Mouse (Mus musculus) spleen, adult 2 months (tissue): ENCODE results near the gene Syce1l. TPM values are rescaled to one million over a fixed set of nuclear protein-coding genes. Genes with fewer than 3 reads are reported as not detected.

Source experiments
- DNase-seq, 2 experiments: peaks; one replicate each; pipeline versions ENCODE4 v3.0.0 to v3.0.0-alpha.2; 2012 to 2021; ENCODE audit warnings: low spot score in 2 of 2, low read depth in 1 of 2
- H3K27ac ChIP-seq: fragments of 200-500 bp; 2 replicates; pipeline ENCODE4 v1.5.1; 2012; ENCODE audit warnings: low read length, inconsistent platforms; ENCODE audit not compliant: insufficient read depth
- H3K27me3 ChIP-seq: fragments of 200-500 bp; 2 replicates; pipeline ENCODE4 v1.6.1; 2012; ENCODE audit warnings: mild to moderate bottlenecking, moderate library complexity, low read length, inconsistent platforms; ENCODE audit not compliant: control insufficient read depth, insufficient read depth
- H3K36me3 ChIP-seq: fragments of 200-500 bp; 2 replicates; pipeline ENCODE4 v1.6.1; 2012; ENCODE audit warnings: mild to moderate bottlenecking, low read length, inconsistent platforms; ENCODE audit not compliant: control insufficient read depth, insufficient read depth
- H3K4me1 ChIP-seq: fragments of 200-500 bp; 2 replicates; pipeline ENCODE4 v1.6.1; 2011; ENCODE audit warnings: inconsistent platforms; ENCODE audit not compliant: control insufficient read depth, insufficient read depth, insufficient read length
- H3K4me3 ChIP-seq: fragments of 200-500 bp; 2 replicates; pipeline ENCODE4 v1.5.1; 2011; ENCODE audit warnings: mild to moderate bottlenecking, inconsistent platforms; ENCODE audit not compliant: insufficient read depth, insufficient read length; ENCODE audit errors: extremely low read depth
- CTCF ChIP-seq: fragments of 200-500 bp; IDR thresholded peaks from 2 replicates; pipeline ENCODE4 v1.5.1; 2011; ENCODE audit warnings: mild to moderate bottlenecking, inconsistent platforms; ENCODE audit not compliant: insufficient read depth, insufficient read length, insufficient replicate concordance; ENCODE audit errors: extremely low read depth
- POLR2A ChIP-seq: fragments of 200-500 bp; IDR thresholded peaks from 2 replicates; pipeline ENCODE4 v1.6.1; 2011; ENCODE audit warnings: low read depth, low read length, inconsistent platforms
- WGBS: fragments of 180-500 bp; shearing (Covaris S2); methylation state at CpG from one replicate; pipeline ENCODE4 v1.1.7; 2018; 5-methylcytosine and 5-hydroxymethylcytosine counted together
- polyA plus RNA-seq: library from polyadenylated mRNA; depleted of rRNA; stranded (reverse); fragments of >200 nt; gene quantifications from 2 replicates; pipeline ENCODE4 v1.2.3, GENCODE M21; 2012; rRNA removed

Syce1l gene
- polyA plus RNA-seq, 1 experiment = not detected

GRCm38 (mm10) chr8:113688543-113688915 is 45.5 kb downstream of the Syce1l start:
- TF ChIP-seq CTCF (no peak), POLR2A (no peak)
- Histone ChIP-seq H3K4me1 (no peaks in the 10 kb centered on the region), H3K36me3 (no peaks in the 10 kb centered on the region), H3K27ac (no peak overlapping the region), H3K27me3 (no peaks in the 10 kb centered on the region), H3K4me3 (no peak overlapping the region)
- 49% methylated on average over 8 of the region's 8 CpGs for WGBS
- DNase-seq = no peak

DNA sequence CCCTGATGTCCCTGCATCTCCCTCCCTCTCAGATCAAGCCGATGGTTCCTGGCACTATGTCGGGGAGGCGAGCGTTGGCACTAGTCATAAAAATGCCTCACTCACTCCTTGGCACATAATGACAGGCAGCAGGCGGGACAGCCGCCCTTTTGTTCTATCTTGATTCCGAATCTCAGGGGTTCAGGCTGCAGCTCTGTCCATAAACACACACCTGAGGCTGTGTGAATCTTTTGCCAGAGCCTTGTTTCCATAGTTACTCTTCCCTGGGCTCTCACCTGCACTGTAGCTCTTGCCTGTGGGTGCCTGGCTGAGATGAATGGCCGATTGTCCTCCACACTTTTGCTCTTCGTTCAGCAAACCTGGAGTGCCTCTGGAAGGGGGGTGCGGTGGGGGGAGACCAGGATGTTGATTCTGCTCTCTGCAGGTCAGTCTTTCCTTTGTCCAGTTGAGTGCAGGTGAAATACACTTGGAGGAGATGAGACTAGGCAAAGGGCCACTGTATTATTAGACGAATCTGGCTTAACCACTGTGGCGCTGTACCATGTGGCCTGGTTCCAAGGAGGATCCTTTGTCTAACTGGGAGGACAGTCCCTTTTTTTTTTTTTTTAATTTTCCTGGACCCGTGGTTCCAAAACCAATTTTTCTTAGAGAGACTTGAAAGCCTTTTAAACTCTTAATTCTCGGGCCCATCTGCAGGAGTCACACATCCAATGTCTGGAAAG is 48.8 kb downstream of the Syce1l start:
- Histone ChIP-seq H3K4me1 (no peaks in the 10 kb centered on the region), H3K27ac (no peak overlapping the region), H3K27me3 (no peaks in the 10 kb centered on the region), H3K4me3 (no peak overlapping the region), H3K36me3 (no peaks in the 10 kb centered on the region)
- DNase-seq = no peak
- 88% methylated on average over 14 of the region's 14 CpGs for WGBS
- TF ChIP-seq CTCF (no peak), POLR2A (no peak)

DNA sequence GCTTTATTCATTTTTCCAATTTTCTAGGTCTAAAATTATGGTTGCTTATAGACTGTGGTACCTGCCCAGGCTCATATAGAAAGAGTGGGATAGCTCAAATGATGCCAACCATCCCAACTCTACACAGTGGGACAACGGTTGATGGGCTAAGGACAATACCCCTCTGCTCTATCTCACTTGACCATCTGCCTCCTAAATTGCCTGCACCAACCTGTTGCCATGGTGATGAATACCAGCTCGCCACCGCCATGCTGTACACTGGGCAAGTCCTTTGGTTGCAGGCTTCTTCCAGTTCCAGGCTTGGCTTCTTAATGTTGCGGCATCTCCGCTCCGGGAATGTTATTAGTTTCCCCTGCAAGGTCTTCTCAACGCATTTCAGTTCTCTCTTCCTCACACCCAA is 62.0 kb downstream of the Syce1l start:
- H3K4me3 ChIP-seq = no peak overlapping the region
- no peaks in the 10 kb centered on the region for H3K4me1 ChIP-seq
- no peaks in the 10 kb centered on the region for H3K36me3 ChIP-seq
- WGBS = 71% methylated on average over 7 of the region's 7 CpGs
- TF ChIP-seq CTCF (no peak), POLR2A (no peak)
- no peak for DNase-seq
- H3K27ac ChIP-seq = no peak overlapping the region
- no peaks in the 10 kb centered on the region for H3K27me3 ChIP-seq

Other genes starting within 250 kb of the Syce1l start
- gene Mon1b, start 7.6 kb upstream of the Syce1l start, polyA plus RNA-seq = 9.5 and 11.1 TPM in 2 replicates
- not detected in 2 replicates for gene Adamts18, start 205.5 kb downstream of the Syce1l start, polyA plus RNA-seq